In genomic region chr7:119560452-119560835, GRCm38 (mm10) we compare ENCODE assay signal across 28 mouse cellular contexts. TPM values are rescaled to one million over a fixed set of nuclear protein-coding genes. Genes with fewer than 3 reads are reported as not detected.
DNase-seq lines count a peak whose midpoint lies in the region; ATAC-seq lines count a peak whose summit lies in the region.
"Had no signal": no experiment of that assay in that cellular context is flagged by ENCODE, and none has a peak within 500 bp of the region (broad histone marks: within the 10 kb centered on the region; RNA-seq: fewer than 3 reads in every experiment).

No protein-coding gene starts in this region.

- WGBS in heart, embryonic 10.5 days = 77% methylated on average over 3 of the region's 3 CpGs
- 81% methylated on average over 3 of the region's 3 CpGs for WGBS in kidney, embryonic 14.5 days
- WGBS in kidney, embryonic 16.5 days = 77% methylated on average over 3 of the region's 3 CpGs
- WGBS in midbrain, embryonic 11.5 days = 92% methylated on average over 3 of the region's 3 CpGs

- H3K4me3 ChIP-seq in heart, embryonic 10.5 days = no peak overlapping the region
- no peak overlapping the region for H3K4me3 ChIP-seq in kidney, embryonic 14.5 days (ENCODE audit: low read length)
- no peak overlapping the region for H3K4me3 ChIP-seq in kidney, embryonic 16.5 days (ENCODE audit: low read length)
- H3K4me3 ChIP-seq in midbrain, embryonic 11.5 days (ENCODE audit: low read depth, low read length) = no peak overlapping the region
- H3K4me3 ChIP-seq: embryonic facial prominence, embryonic 10.5 days; embryonic facial prominence, embryonic 13.5 days; erythroblast, embryonic 14.5 days; forebrain, embryonic 12.5 days; forebrain, embryonic 15.5 days; heart, adult 2 months; hindbrain, embryonic 12.5 days; hindbrain, embryonic 15.5 days had no signal

- no peak overlapping the region for H3K4me2 ChIP-seq in kidney, embryonic 14.5 days (replicated peaks; ENCODE audit: low read depth, low read length)
- H3K4me2 ChIP-seq in kidney, embryonic 16.5 days (replicated peaks; ENCODE audit: low read depth, low read length) = no peak overlapping the region
- no peak overlapping the region for H3K4me2 ChIP-seq in midbrain, embryonic 11.5 days
- H3K4me2 ChIP-seq: embryonic facial prominence, embryonic 13.5 days; forebrain, embryonic 12.5 days; forebrain, embryonic 15.5 days; heart, embryonic 11.5 days; hindbrain, embryonic 12.5 days; hindbrain, embryonic 15.5 days had no signal

- peak; percentile 30 for DNase-seq in heart, adult 11 months
- DNase-seq in heart, embryonic 10.5 days (ENCODE audit: low spot score) = no peak
- DNase-seq in kidney, adult 8-10 months = peak; percentile 38 to 51
- no peak for DNase-seq in midbrain, embryonic 11.5 days (ENCODE audit: low spot score, missing footprints)
- DNase-seq: adrenal gland, adult 8-10 months; adrenal gland, postnatal 25 days; cerebellum, adult 11-12 months; cerebellum, adult 8-10 months; cerebellum, postnatal 36 days; embryo, embryonic 11 days; gastrocnemius, postnatal 25 days; heart, adult 2 months had no signal

- H3K27ac ChIP-seq in heart, embryonic 10.5 days = no peak overlapping the region
- no peak overlapping the region for H3K27ac ChIP-seq in kidney, embryonic 14.5 days (ENCODE audit: low read depth, low read length)
- no peak overlapping the region for H3K27ac ChIP-seq in kidney, embryonic 16.5 days (ENCODE audit: low read length)
- no peak overlapping the region for H3K27ac ChIP-seq in midbrain, embryonic 11.5 days (ENCODE audit: low read depth, low read length)
- H3K27ac ChIP-seq: embryonic facial prominence, embryonic 10.5 days; embryonic facial prominence, embryonic 13.5 days; forebrain, embryonic 12.5 days; forebrain, embryonic 15.5 days; heart, adult 2 months; hindbrain, embryonic 12.5 days; hindbrain, embryonic 15.5 days had no signal

- ATAC-seq in kidney, embryonic 14.5 days (ENCODE audit: low FRiP score, low TSS enrichment) = no peak
- 0 out of 2 replicates have a peak, but pooled peaks have one; percentile 15 for ATAC-seq in kidney, embryonic 16.5 days (ENCODE audit: low FRiP score, low TSS enrichment)
- ATAC-seq in midbrain, embryonic 11.5 days (ENCODE audit: low FRiP score) = no peak
- ATAC-seq: activated CD4-positive, CD25-positive, alpha-beta regulatory T cell, adult 4 months; forebrain, embryonic 15.5 days had no signal

- H3K27me3 ChIP-seq in heart, embryonic 10.5 days (ENCODE audit: insufficient read depth, poor library complexity, severe bottlenecking) = no peaks in the 10 kb centered on the region
- no peaks in the 10 kb centered on the region for H3K27me3 ChIP-seq in kidney, embryonic 14.5 days (ENCODE audit: control insufficient read depth, insufficient read depth, low read length)
- no peaks in the 10 kb centered on the region for H3K27me3 ChIP-seq in kidney, embryonic 16.5 days (ENCODE audit: insufficient read depth, low read length)
- no peaks in the 10 kb centered on the region for H3K27me3 ChIP-seq in midbrain, embryonic 11.5 days (ENCODE audit: control insufficient read depth, insufficient read depth, low read length)
- H3K27me3 ChIP-seq: embryonic facial prominence, embryonic 13.5 days; forebrain, embryonic 12.5 days; forebrain, embryonic 15.5 days; hindbrain, embryonic 12.5 days; hindbrain, embryonic 15.5 days had no signal

- H3K9ac ChIP-seq in kidney, embryonic 14.5 days (ENCODE audit: low read depth, low read length) = no peak overlapping the region
- no peak overlapping the region for H3K9ac ChIP-seq in kidney, embryonic 16.5 days (replicated peaks; ENCODE audit: low read length)
- no peak overlapping the region for H3K9ac ChIP-seq in midbrain, embryonic 11.5 days (ENCODE audit: low read length)
- H3K9ac ChIP-seq: embryonic facial prominence, embryonic 13.5 days; forebrain, embryonic 12.5 days; forebrain, embryonic 15.5 days; hindbrain, embryonic 12.5 days; hindbrain, embryonic 15.5 days had no signal

- no peaks in the 10 kb centered on the region for H3K9me3 ChIP-seq in heart, embryonic 10.5 days
- H3K9me3 ChIP-seq in kidney, embryonic 14.5 days (ENCODE audit: control insufficient read depth, low read length) = no peaks in the 10 kb centered on the region
- H3K9me3 ChIP-seq in kidney, embryonic 16.5 days (ENCODE audit: low read length) = no peaks in the 10 kb centered on the region
- no peaks in the 10 kb centered on the region for H3K9me3 ChIP-seq in midbrain, embryonic 11.5 days (ENCODE audit: control insufficient read depth, low read length)
- H3K9me3 ChIP-seq: embryonic facial prominence, embryonic 10.5 days; embryonic facial prominence, embryonic 13.5 days; forebrain, embryonic 12.5 days; forebrain, embryonic 15.5 days; hindbrain, embryonic 12.5 days; hindbrain, embryonic 15.5 days had no signal

- no peaks in the 10 kb centered on the region for H3K36me3 ChIP-seq in heart, embryonic 10.5 days
- H3K36me3 ChIP-seq in kidney, embryonic 14.5 days (ENCODE audit: control insufficient read depth, insufficient read depth, low read length) = no peaks in the 10 kb centered on the region
- H3K36me3 ChIP-seq in kidney, embryonic 16.5 days (ENCODE audit: insufficient read depth, low read length) = no peaks in the 10 kb centered on the region
- no peaks in the 10 kb centered on the region for H3K36me3 ChIP-seq in midbrain, embryonic 11.5 days (ENCODE audit: control insufficient read depth, insufficient read depth, low read length)
- H3K36me3 ChIP-seq: embryonic facial prominence, embryonic 10.5 days; embryonic facial prominence, embryonic 13.5 days; forebrain, embryonic 12.5 days; forebrain, embryonic 15.5 days; hindbrain, embryonic 12.5 days; hindbrain, embryonic 15.5 days had no signal

- no peaks in the 10 kb centered on the region for H3K4me1 ChIP-seq in heart, embryonic 10.5 days
- no peaks in the 10 kb centered on the region for H3K4me1 ChIP-seq in kidney, embryonic 14.5 days (ENCODE audit: control insufficient read depth, insufficient read depth, low read length)
- 0 out of 2 replicates have a peak, but pooled peaks cover 6% of the 10 kb centered on the region for H3K4me1 ChIP-seq in kidney, embryonic 16.5 days (ENCODE audit: insufficient read depth, low read length)
- no peaks in the 10 kb centered on the region for H3K4me1 ChIP-seq in midbrain, embryonic 11.5 days (ENCODE audit: control insufficient read depth, insufficient read depth, low read length)
- H3K4me1 ChIP-seq: embryonic facial prominence, embryonic 10.5 days; embryonic facial prominence, embryonic 13.5 days; forebrain, embryonic 12.5 days; forebrain, embryonic 15.5 days; hindbrain, embryonic 12.5 days; hindbrain, embryonic 15.5 days had no signal

RNA-seq across cellular contexts. Expression of gene Acsm2, which starts 6.3 kb away (rescaled TPM):
- polyA plus RNA-seq in heart, embryonic 10.5 days (2016; fragmentation: Nextera tagmentation; extraction: Ambion mirVana) = not detected in 2 replicates
- polyA plus RNA-seq in kidney, embryonic 14.5 days (2014; fragmentation: Nextera tagmentation; extraction: Ambion mirVana) = 4.6 and 10.4 TPM in 2 replicates
- 54.0 and 59.8 TPM in 2 replicates for polyA plus RNA-seq in kidney, embryonic 16.5 days (2015; fragmentation: Nextera tagmentation; extraction: Ambion mirVana)
- polyA plus RNA-seq in midbrain, embryonic 11.5 days (2014; fragmentation: Nextera tagmentation; extraction: Ambion mirVana) = not detected in 2 replicates
- polyA plus RNA-seq: brain, embryonic 14.5 days; cortical plate, adult 2 months; embryonic facial prominence, embryonic 10.5 days; embryonic facial prominence, embryonic 13.5 days; erythroblast, embryonic 14.5 days; forebrain, embryonic 12.5 days; forebrain, embryonic 15.5 days; heart, adult 2 months; heart, embryonic 11.5 days; heart, embryonic 14.5 days; heart, postnatal 0 days; hindbrain, embryonic 12.5 days had no signal

RNA-seq across cellular contexts. Expression of gene Pdilt, which starts 37.2 kb away (rescaled TPM):
- not detected in 2 replicates for polyA plus RNA-seq in heart, embryonic 10.5 days (2016; fragmentation: Nextera tagmentation; extraction: Ambion mirVana)
- not detected in 2 replicates for polyA plus RNA-seq in kidney, embryonic 14.5 days (2014; fragmentation: Nextera tagmentation; extraction: Ambion mirVana)
- polyA plus RNA-seq in kidney, embryonic 16.5 days (2015; fragmentation: Nextera tagmentation; extraction: Ambion mirVana) = 0.10 and 0.21 TPM in 2 replicates
- not detected in 2 replicates for polyA plus RNA-seq in midbrain, embryonic 11.5 days (2014; fragmentation: Nextera tagmentation; extraction: Ambion mirVana)
- polyA plus RNA-seq: activated CD4-positive, CD25-positive, alpha-beta regulatory T cell, adult 4 months; cortical plate, adult 2 months; embryonic facial prominence, embryonic 10.5 days; embryonic facial prominence, embryonic 13.5 days; erythroblast, embryonic 14.5 days; forebrain, embryonic 12.5 days; forebrain, embryonic 15.5 days; heart, embryonic 11.5 days; heart, embryonic 14.5 days; heart, postnatal 0 days had no signal

RNA-seq across cellular contexts. Expression of gene Acsm5, which starts 41.2 kb away (rescaled TPM):
- not detected in 2 replicates for polyA plus RNA-seq in heart, embryonic 10.5 days (2016; fragmentation: Nextera tagmentation; extraction: Ambion mirVana)
- 0.11 and 0.19 TPM in 2 replicates for polyA plus RNA-seq in kidney, embryonic 14.5 days (2014; fragmentation: Nextera tagmentation; extraction: Ambion mirVana)
- 1.2 TPM in 2 replicates for polyA plus RNA-seq in kidney, embryonic 16.5 days (2015; fragmentation: Nextera tagmentation; extraction: Ambion mirVana)
- polyA plus RNA-seq in midbrain, embryonic 11.5 days (2014; fragmentation: Nextera tagmentation; extraction: Ambion mirVana) = not detected in 2 replicates
- polyA plus RNA-seq: activated CD4-positive, CD25-positive, alpha-beta regulatory T cell, adult 4 months; brain, embryonic 14.5 days; embryonic facial prominence, embryonic 10.5 days; embryonic facial prominence, embryonic 13.5 days; erythroblast, embryonic 14.5 days; forebrain, embryonic 12.5 days; forebrain, embryonic 15.5 days; heart, embryonic 11.5 days; heart, embryonic 14.5 days; heart, postnatal 0 days; hindbrain, embryonic 12.5 days; hindbrain, embryonic 15.5 days had no signal

RNA-seq across cellular contexts. Expression of gene Acsm1, which starts 46.4 kb away (rescaled TPM):
- polyA plus RNA-seq in heart, embryonic 10.5 days (2016; fragmentation: Nextera tagmentation; extraction: Ambion mirVana) = not detected in 2 replicates
- polyA plus RNA-seq in kidney, embryonic 14.5 days (2014; fragmentation: Nextera tagmentation; extraction: Ambion mirVana) = 0.14 and 0.35 TPM in 2 replicates
- polyA plus RNA-seq in kidney, embryonic 16.5 days (2015; fragmentation: Nextera tagmentation; extraction: Ambion mirVana) = 5.2 and 7.4 TPM in 2 replicates
- not detected in 2 replicates for polyA plus RNA-seq in midbrain, embryonic 11.5 days (2014; fragmentation: Nextera tagmentation; extraction: Ambion mirVana)
- polyA plus RNA-seq: activated CD4-positive, CD25-positive, alpha-beta regulatory T cell, adult 4 months; brain, embryonic 14.5 days; cortical plate, adult 2 months; embryonic facial prominence, embryonic 10.5 days; embryonic facial prominence, embryonic 13.5 days; erythroblast, embryonic 14.5 days; forebrain, embryonic 12.5 days; forebrain, embryonic 15.5 days; gonadal fat pad, adult 2 months; heart, embryonic 11.5 days; heart, embryonic 14.5 days; hindbrain, embryonic 12.5 days; hindbrain, embryonic 15.5 days had no signal

Comparison
In these comparisons a context has a peak if more than half of its experiments do, and no peak if none do; other contexts are left out.
1. DNase-seq: peak in heart, adult 11 months (single experiment) and kidney, adult 8-10 months (2 of 2); none in heart, embryonic 10.5 days (single experiment) and midbrain, embryonic 11.5 days (single experiment).